Mouse (Mus musculus): ENCODE results near the gene Ptpn14. TPM values are rescaled to one million over a fixed set of nuclear protein-coding genes. Genes with fewer than 3 reads are reported as not detected.
A peak's percentile ranks its signal among the peaks of the same experiment; 100 is the strongest.

Gene Ptpn14
- polyA plus RNA-seq, 1 experiment from 2014 or later = 5.0 TPM

GRCm38 (mm10) chr1:189700990-189701389, 27.1 kb upstream of the Ptpn14 start:
- DNase-seq (ENCODE audit: low spot score) = peak; percentile 71
- Histone ChIP-seq H3K9me3 (no peaks in the 10 kb centered on the region), H3K27me3 (ENCODE audit: insufficient read depth, poor library complexity, severe bottlenecking) (no peaks in the 10 kb centered on the region), H3K4me1 (replicated peaks) (peaks cover 3% of the 10 kb centered on the region; the same call in 1 of the 2 replicates), H3K27ac (no peak overlapping the region), H3K36me3 (no peaks in the 10 kb centered on the region), H3K4me3 (no peak overlapping the region)
- WGBS = under 1% methylated on average over 6 of the region's 6 CpGs

GRCm38 (mm10) chr1:189703156-189703555, 24.9 kb upstream of the Ptpn14 start:
- Histone ChIP-seq H3K36me3 (no peaks in the 10 kb centered on the region), H3K9me3 (no peaks in the 10 kb centered on the region), H3K27ac (no peak overlapping the region), H3K4me3 (no peak overlapping the region), H3K27me3 (ENCODE audit: insufficient read depth, poor library complexity, severe bottlenecking) (no peaks in the 10 kb centered on the region), H3K4me1 (replicated peaks) (peaks cover 16% of the 10 kb centered on the region)
- no peak for DNase-seq (ENCODE audit: low spot score)
- 45% methylated on average over 7 of the region's 7 CpGs for WGBS

DNA sequence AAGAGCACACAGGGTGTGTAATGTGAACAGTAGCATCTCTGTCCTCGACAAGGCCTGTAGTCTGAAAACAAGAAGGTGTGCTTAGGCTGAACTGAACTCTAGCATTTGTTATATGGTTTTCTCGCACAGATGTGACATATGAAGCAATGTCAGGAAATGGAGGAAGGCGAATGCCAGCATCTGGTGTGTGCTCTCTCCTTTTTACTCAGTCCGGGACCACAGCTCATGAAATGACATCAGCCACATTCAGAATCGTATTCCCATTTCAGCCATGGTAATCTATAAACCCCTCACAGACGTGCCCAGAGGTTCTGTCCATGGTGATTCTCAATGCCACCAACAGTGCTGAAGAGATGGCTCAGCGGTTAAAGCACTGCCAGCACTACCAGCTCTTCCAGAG, 24.5 kb upstream of the Ptpn14 start:
- Histone ChIP-seq H3K27me3 (ENCODE audit: insufficient read depth, poor library complexity, severe bottlenecking) (no peaks in the 10 kb centered on the region), H3K27ac (no peak overlapping the region), H3K4me1 (replicated peaks) (peaks cover 17% of the 10 kb centered on the region), H3K4me3 (no peak overlapping the region), H3K36me3 (no peaks in the 10 kb centered on the region), H3K9me3 (no peaks in the 10 kb centered on the region)
- no peak for DNase-seq (ENCODE audit: low spot score)
- 83% methylated on average over 7 of the region's 7 CpGs for WGBS

DNA sequence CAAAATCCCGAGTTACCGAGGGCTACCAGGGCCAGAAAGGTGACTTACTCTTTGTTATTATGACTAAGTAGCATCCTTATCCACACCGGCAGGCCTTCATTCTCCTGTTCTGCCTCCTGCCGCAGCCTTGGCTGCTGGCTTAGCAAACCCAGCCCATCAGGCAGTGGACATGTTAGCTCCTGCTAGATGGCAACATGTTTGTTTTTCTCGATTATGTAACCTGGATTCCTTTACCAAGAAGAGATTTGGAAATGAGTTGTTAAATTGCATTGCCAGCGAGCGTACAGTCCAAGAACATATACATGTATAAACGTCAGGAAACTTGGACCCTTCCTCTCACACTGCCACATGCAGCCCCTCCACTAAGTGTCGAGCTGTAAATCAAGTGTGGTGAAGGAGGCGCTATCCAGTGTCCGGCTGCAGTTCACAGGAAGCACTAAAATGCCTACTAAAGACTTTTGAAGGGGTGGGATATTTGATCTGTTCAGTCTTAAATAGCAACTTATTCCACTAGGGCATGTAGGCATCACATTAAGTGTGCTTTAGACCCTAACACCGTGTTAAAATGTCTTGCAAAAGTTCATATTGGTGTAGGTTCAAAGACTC, 21.9 kb upstream of the Ptpn14 start:
- H3K36me3 ChIP-seq = no peaks in the 10 kb centered on the region
- WGBS = 86% methylated on average over 12 of the region's 12 CpGs
- no peaks in the 10 kb centered on the region for H3K27me3 ChIP-seq (ENCODE audit: insufficient read depth, poor library complexity, severe bottlenecking)
- no peak for DNase-seq (ENCODE audit: low spot score)
- no peak overlapping the region for H3K4me3 ChIP-seq
- H3K9me3 ChIP-seq = no peaks in the 10 kb centered on the region
- no peak overlapping the region for H3K27ac ChIP-seq
- peaks cover 19% of the 10 kb centered on the region for H3K4me1 ChIP-seq (replicated peaks)

- Histone ChIP-seq H3K27ac (no peak overlapping the region), H3K4me1 (replicated peaks) (peaks cover 17% of the 10 kb centered on the region)
- no peak for DNase-seq (ENCODE audit: low spot score)
These were observed 21.1 kb upstream of the Ptpn14 start for GRCm38 (mm10) chr1:189707014-189707413.

GRCm38 (mm10) chr1:189707419-189707818, 20.6 kb upstream of the Ptpn14 start:
- Histone ChIP-seq H3K27ac (peak overlapping the region; percentile 40; the same call in 1 of the 2 replicates), H3K4me1 (replicated peaks) (peaks cover 17% of the 10 kb centered on the region), H3K9me3 (no peaks in the 10 kb centered on the region), H3K36me3 (no peaks in the 10 kb centered on the region), H3K27me3 (ENCODE audit: insufficient read depth, poor library complexity, severe bottlenecking) (no peaks in the 10 kb centered on the region), H3K4me3 (no peak overlapping the region)
- WGBS = 51% methylated on average over 5 of the region's 5 CpGs
- no peak for DNase-seq (ENCODE audit: low spot score)

More at GRCm38 (mm10) chr1:189707014-189707413, 21.1 kb upstream of the Ptpn14 start:
- Histone ChIP-seq H3K36me3 (no peaks in the 10 kb centered on the region), H3K4me3 (no peak overlapping the region), H3K27me3 (ENCODE audit: insufficient read depth, poor library complexity, severe bottlenecking) (no peaks in the 10 kb centered on the region), H3K9me3 (no peaks in the 10 kb centered on the region)

- no peaks in the 10 kb centered on the region for H3K9me3 ChIP-seq
- H3K36me3 ChIP-seq = no peaks in the 10 kb centered on the region
- H3K27ac ChIP-seq = no peak overlapping the region
- no peaks in the 10 kb centered on the region for H3K27me3 ChIP-seq (ENCODE audit: insufficient read depth, poor library complexity, severe bottlenecking)
- H3K4me1 ChIP-seq (replicated peaks) = peaks cover 17% of the 10 kb centered on the region
- DNase-seq (ENCODE audit: low spot score) = no peak
- no peak overlapping the region for H3K4me3 ChIP-seq
- 86% methylated on average over 8 of the region's 8 CpGs for WGBS
These were observed 19.1 kb upstream of the Ptpn14 start for GRCm38 (mm10) chr1:189709001-189709400.

DNA sequence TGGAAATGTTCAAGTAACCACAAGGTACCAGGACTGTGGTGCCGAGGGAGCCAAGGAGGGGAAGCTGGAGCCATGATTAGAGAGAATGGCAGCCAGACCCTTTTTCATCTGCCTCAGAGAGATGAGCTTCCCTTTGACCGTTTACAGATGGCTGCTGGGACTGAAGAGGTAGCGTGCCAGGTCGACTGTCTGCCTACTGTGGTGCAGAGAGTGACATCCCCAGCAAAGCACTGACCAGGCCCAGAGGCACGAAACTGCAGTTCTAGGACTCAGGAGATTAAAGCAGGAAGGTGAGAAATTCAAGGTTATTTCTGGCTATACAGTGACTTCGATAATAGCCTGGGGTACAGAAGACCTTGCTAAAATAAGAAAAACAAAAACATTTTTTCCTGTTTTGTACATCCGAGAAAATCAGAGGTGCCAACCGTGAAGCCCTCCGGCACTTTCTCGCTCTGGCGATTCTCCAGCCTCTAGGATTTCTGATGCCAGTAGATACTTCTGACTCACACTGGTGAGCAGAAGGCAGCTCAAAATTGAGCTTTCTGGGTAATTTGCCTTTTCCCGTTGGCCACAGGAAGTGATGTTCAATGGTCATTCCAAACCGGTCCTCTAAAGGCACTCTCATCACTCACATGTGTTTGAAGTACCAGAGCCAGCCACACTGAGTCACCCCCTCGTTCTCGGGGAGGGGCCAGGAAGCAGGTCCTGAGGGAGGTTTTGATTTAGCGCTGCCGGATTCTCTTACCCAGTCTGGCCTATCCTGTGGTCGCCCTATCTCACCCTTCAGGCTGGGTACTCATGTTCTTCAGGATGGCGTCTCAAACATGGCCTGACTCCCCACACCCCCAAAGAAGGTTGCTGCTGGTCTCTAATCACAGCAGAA, 11.9 kb upstream of the Ptpn14 start:
- H3K4me1 ChIP-seq (replicated peaks) = no peaks in the 10 kb centered on the region; the same call in 1 of the 2 replicates
- H3K9me3 ChIP-seq = 0 out of 2 replicates have a peak, but pooled peaks cover 7% of the 10 kb centered on the region
- H3K4me3 ChIP-seq = no peak overlapping the region
- no peak for DNase-seq (ENCODE audit: low spot score)
- no peak overlapping the region for H3K27ac ChIP-seq
- WGBS = 70% methylated on average over 19 of the region's 19 CpGs
- no peaks in the 10 kb centered on the region for H3K27me3 ChIP-seq (ENCODE audit: insufficient read depth, poor library complexity, severe bottlenecking)
- H3K36me3 ChIP-seq = no peaks in the 10 kb centered on the region

GRCm38 (mm10) chr1:189717546-189717945, 10.5 kb upstream of the Ptpn14 start:
- WGBS = 88% methylated on average over 11 of the region's 11 CpGs
- 0 out of 2 replicates have a peak, but pooled peaks cover 7% of the 10 kb centered on the region for H3K9me3 ChIP-seq
- no peak for DNase-seq (ENCODE audit: low spot score)
- H3K4me3 ChIP-seq = no peak overlapping the region
- H3K36me3 ChIP-seq = no peaks in the 10 kb centered on the region
- H3K4me1 ChIP-seq (replicated peaks) = no peaks in the 10 kb centered on the region; the same call in 1 of the 2 replicates
- H3K27me3 ChIP-seq (ENCODE audit: insufficient read depth, poor library complexity, severe bottlenecking) = no peaks in the 10 kb centered on the region
- H3K27ac ChIP-seq = no peak overlapping the region

- 87% methylated on average over 5 of the region's 5 CpGs for WGBS
- no peaks in the 10 kb centered on the region for H3K36me3 ChIP-seq
- no peak overlapping the region for H3K27ac ChIP-seq
- no peaks in the 10 kb centered on the region; the same call in 1 of the 2 replicates for H3K4me1 ChIP-seq (replicated peaks)
- no peak overlapping the region for H3K4me3 ChIP-seq
- no peak for DNase-seq (ENCODE audit: low spot score)
- H3K27me3 ChIP-seq (ENCODE audit: insufficient read depth, poor library complexity, severe bottlenecking) = no peaks in the 10 kb centered on the region
- 0 out of 2 replicates have a peak, but pooled peaks cover 7% of the 10 kb centered on the region for H3K9me3 ChIP-seq
These were observed 9.5 kb upstream of the Ptpn14 start for GRCm38 (mm10) chr1:189718600-189718999.

DNA sequence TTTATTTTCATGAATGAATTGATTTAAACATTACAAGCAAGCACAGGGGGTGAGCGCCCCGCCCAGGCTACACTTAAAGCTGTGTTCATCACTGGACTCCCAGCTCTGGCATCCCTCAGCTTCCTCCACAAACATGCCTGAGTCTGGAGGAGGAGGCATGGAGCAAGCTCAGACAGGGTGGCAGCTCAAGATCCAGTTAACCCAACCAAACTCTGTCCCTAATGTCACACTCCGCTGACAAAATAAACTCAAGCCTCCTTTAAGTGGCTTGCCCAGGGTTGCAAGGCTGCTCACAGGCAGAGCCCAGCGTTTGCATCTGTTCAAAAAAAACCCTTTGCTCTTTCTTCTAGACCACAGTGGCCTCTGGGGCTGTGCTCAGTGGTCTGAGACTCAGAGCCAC, 1.9 kb upstream of the Ptpn14 start:
- Histone ChIP-seq H3K27ac (peak overlapping the region; percentile 29; the same call in 1 of the 2 replicates), H3K27me3 (ENCODE audit: insufficient read depth, poor library complexity, severe bottlenecking) (peaks cover 37% of the 10 kb centered on the region), H3K4me1 (replicated peaks) (peaks cover 50% of the 10 kb centered on the region), H3K9me3 (no peaks in the 10 kb centered on the region), H3K36me3 (no peaks in the 10 kb centered on the region), H3K4me3 (no peak overlapping the region)
- no peak for DNase-seq (ENCODE audit: low spot score)
- WGBS = 63% methylated on average over 4 of the region's 4 CpGs

GRCm38 (mm10) chr1:189727346-189727883, 653 bp upstream of the Ptpn14 start:
- Histone ChIP-seq H3K27ac (peak overlapping the region; percentile 91), H3K9me3 (no peaks in the 10 kb centered on the region), H3K27me3 (ENCODE audit: insufficient read depth, poor library complexity, severe bottlenecking) (peaks cover 37% of the 10 kb centered on the region), H3K36me3 (no peaks in the 10 kb centered on the region), H3K4me3 (peak overlapping the region; percentile 85), H3K4me1 (replicated peaks) (peaks cover 63% of the 10 kb centered on the region)
- peak; percentile 73 for DNase-seq (ENCODE audit: low spot score)
- WGBS = 2% methylated on average over 22 of the region's 22 CpGs

- WGBS = under 1% methylated on average over 15 of the region's 15 CpGs
- Histone ChIP-seq H3K27ac (peak overlapping the region; percentile 91), H3K4me3 (peak overlapping the region; percentile 85), H3K9me3 (no peaks in the 10 kb centered on the region), H3K36me3 (no peaks in the 10 kb centered on the region), H3K27me3 (ENCODE audit: insufficient read depth, poor library complexity, severe bottlenecking) (peaks cover 37% of the 10 kb centered on the region), H3K4me1 (replicated peaks) (peaks cover 63% of the 10 kb centered on the region)
- no peak for DNase-seq (ENCODE audit: low spot score)
These were observed 682 bp downstream of the Ptpn14 start for GRCm38 (mm10) chr1:189728784-189729115.
